Mouse (Mus musculus) mature B cell (primary cell): ENCODE measurements around the gene Elof1.

Source experiments
- in situ Hi-C: fragments of 300-500 bp; cut with MboI; formaldehyde crosslinking; loops from 2 replicates; pipeline ENCODE4 v1.14.3; 2019

Gene Elof1

GRCm38 (mm10) chr9:22116740-22117426 is at the start of gene Elof1:
Gene Elof1, minus strand, starts transcription at chr9:22117172.
- in situ Hi-C loops, result no loop called here

GRCm38 (mm10) chr9:22166686-22167085 is 49.7 kb upstream of the Elof1 start:
- in situ Hi-C loops, result no loop called here

- in situ Hi-C loops, result no loop called here
Measured at GRCm38 (mm10) chr9:22165964-22166363, 49.0 kb upstream of the Elof1 start.

- in situ Hi-C loops, result no loop called here
Measured at GRCm38 (mm10) chr9:22164711-22165668, 48.0 kb upstream of the Elof1 start.

- in situ Hi-C loops, result no loop called here
Measured at GRCm38 (mm10) chr9:22162912-22163311, 45.9 kb upstream of the Elof1 start.

- in situ Hi-C loops, result no loop called here
Measured at GRCm38 (mm10) chr9:22162305-22162704, 45.3 kb upstream of the Elof1 start.

- in situ Hi-C loops, result no loop called here
Measured at GRCm38 (mm10) chr9:22161299-22161698, 44.3 kb upstream of the Elof1 start.

- in situ Hi-C loops, result loop anchor here (10.0 kb wide), 2 partner anchors 67 to 93 kb away; partner anchors contain the start of gene Zfp809
Measured at GRCm38 (mm10) chr9:22157516-22158265, 40.7 kb upstream of the Elof1 start.

GRCm38 (mm10) chr9:22156497-22157245 is 39.7 kb upstream of the Elof1 start, which contains the start of gene Pigyl:
Gene Pigyl, plus strand, starts transcription at chr9:22156846.
- in situ Hi-C loops, result loop anchor here (10.0 kb wide), 2 partner anchors 68 to 92 kb away; partner anchors contain the start of gene Zfp809

GRCm38 (mm10) chr9:22155614-22156013 is 38.6 kb upstream of the Elof1 start:
- in situ Hi-C loops, result loop anchor here (10.0 kb wide), 2 partner anchors 69 to 91 kb away; partner anchors contain the start of gene Zfp809

- in situ Hi-C loops, result loop anchor here (10.0 kb wide), 2 partner anchors 71 to 89 kb away; partner anchors contain the start of gene Zfp809
Measured at GRCm38 (mm10) chr9:22153810-22154209, 36.8 kb upstream of the Elof1 start.

GRCm38 (mm10) chr9:22150946-22151345 is 34.0 kb upstream of the Elof1 start:
- in situ Hi-C loops, result loop anchor here (10.0 kb wide), 2 partner anchors 74 to 86 kb away; partner anchors contain the start of gene Zfp809

- in situ Hi-C loops, result loop anchor here (10.0 kb wide), 2 partner anchors 75 to 85 kb away; partner anchors contain the start of gene Zfp809
Measured at GRCm38 (mm10) chr9:22150249-22150693, 33.3 kb upstream of the Elof1 start.

GRCm38 (mm10) chr9:22149426-22150248 is 32.7 kb upstream of the Elof1 start:
- in situ Hi-C loops, result loop anchor here (10.0 kb wide), 2 partner anchors 75 to 85 kb away; partner anchors contain the start of gene Zfp809

GRCm38 (mm10) chr9:22144304-22144965 is 27.5 kb upstream of the Elof1 start:
- in situ Hi-C loops, result no loop called here

- in situ Hi-C loops, result no loop called here
Measured at GRCm38 (mm10) chr9:22143108-22144037, 26.4 kb upstream of the Elof1 start.

GRCm38 (mm10) chr9:22139746-22140145 is 22.8 kb upstream of the Elof1 start:
- in situ Hi-C loops, result no loop called here

GRCm38 (mm10) chr9:22138480-22138879 is 21.5 kb upstream of the Elof1 start:
- in situ Hi-C loops, result no loop called here
